Mouse (Mus musculus) spleen, adult 2 months (tissue): ENCODE data around the gene Prss38. TPM values are rescaled to one million over a fixed set of nuclear protein-coding genes. Genes with fewer than 3 reads are reported as not detected.

Source experiments
- DNase-seq, 2 experiments: peaks; one replicate each; pipeline versions ENCODE4 v3.0.0 to v3.0.0-alpha.2; 2012 to 2021; ENCODE audit warnings: low spot score in 2 of 2, low read depth in 1 of 2
- H3K27ac ChIP-seq: fragments of 200-500 bp; 2 replicates; pipeline ENCODE4 v1.5.1; 2012; ENCODE audit warnings: low read length, inconsistent platforms; ENCODE audit not compliant: insufficient read depth
- H3K27me3 ChIP-seq: fragments of 200-500 bp; 2 replicates; pipeline ENCODE4 v1.6.1; 2012; ENCODE audit warnings: mild to moderate bottlenecking, moderate library complexity, low read length, inconsistent platforms; ENCODE audit not compliant: control insufficient read depth, insufficient read depth
- H3K36me3 ChIP-seq: fragments of 200-500 bp; 2 replicates; pipeline ENCODE4 v1.6.1; 2012; ENCODE audit warnings: mild to moderate bottlenecking, low read length, inconsistent platforms; ENCODE audit not compliant: control insufficient read depth, insufficient read depth
- H3K4me1 ChIP-seq: fragments of 200-500 bp; 2 replicates; pipeline ENCODE4 v1.6.1; 2011; ENCODE audit warnings: inconsistent platforms; ENCODE audit not compliant: control insufficient read depth, insufficient read depth, insufficient read length
- H3K4me3 ChIP-seq: fragments of 200-500 bp; 2 replicates; pipeline ENCODE4 v1.5.1; 2011; ENCODE audit warnings: mild to moderate bottlenecking, inconsistent platforms; ENCODE audit not compliant: insufficient read depth, insufficient read length; ENCODE audit errors: extremely low read depth
- CTCF ChIP-seq: fragments of 200-500 bp; IDR thresholded peaks from 2 replicates; pipeline ENCODE4 v1.5.1; 2011; ENCODE audit warnings: mild to moderate bottlenecking, inconsistent platforms; ENCODE audit not compliant: insufficient read depth, insufficient read length, insufficient replicate concordance; ENCODE audit errors: extremely low read depth
- POLR2A ChIP-seq: fragments of 200-500 bp; IDR thresholded peaks from 2 replicates; pipeline ENCODE4 v1.6.1; 2011; ENCODE audit warnings: low read depth, low read length, inconsistent platforms
- WGBS: fragments of 180-500 bp; shearing (Covaris S2); methylation state at CpG from one replicate; pipeline ENCODE4 v1.1.7; 2018; 5-methylcytosine and 5-hydroxymethylcytosine counted together
- polyA plus RNA-seq: library from polyadenylated mRNA; depleted of rRNA; stranded (reverse); fragments of >200 nt; gene quantifications from 2 replicates; pipeline ENCODE4 v1.2.3, GENCODE M21; 2012

Gene Prss38
- polyA plus RNA-seq, 1 experiment = not detected

GRCm38 (mm10) chr11:59412058-59412457 lies 36.6 kb upstream of the Prss38 start:
- no peak overlapping the region for H3K27ac ChIP-seq
- 87% methylated on average over 6 of the region's 6 CpGs for WGBS

GRCm38 (mm10) chr11:59410851-59411250 lies 35.4 kb upstream of the Prss38 start:
- Histone ChIP-seq H3K27me3 (no peaks in the 10 kb centered on the region), H3K36me3 (no peaks in the 10 kb centered on the region)
- TF ChIP-seq CTCF (no peak), POLR2A (no peak)

More at GRCm38 (mm10) chr11:59412058-59412457, 36.6 kb upstream of the Prss38 start:
- Histone ChIP-seq H3K4me1 (no peaks in the 10 kb centered on the region), H3K27me3 (no peaks in the 10 kb centered on the region), H3K36me3 (no peaks in the 10 kb centered on the region), H3K4me3 (no peak overlapping the region)
- DNase-seq = no peak
- TF ChIP-seq POLR2A (no peak), CTCF (no peak)

GRCm38 (mm10) chr11:59405761-59406160 lies 30.3 kb upstream of the Prss38 start:
- no peaks in the 10 kb centered on the region for H3K4me1 ChIP-seq
- TF ChIP-seq POLR2A = no peak
- 79% methylated on average over 1 of the region's 1 CpGs for WGBS
- H3K36me3 ChIP-seq = no peaks in the 10 kb centered on the region
- no peaks in the 10 kb centered on the region for H3K27me3 ChIP-seq
- no peak overlapping the region for H3K27ac ChIP-seq
- no peak overlapping the region for H3K4me3 ChIP-seq
- no peak for DNase-seq

More at GRCm38 (mm10) chr11:59410851-59411250, 35.4 kb upstream of the Prss38 start:
- H3K27ac ChIP-seq = no peak overlapping the region
- no peak overlapping the region for H3K4me3 ChIP-seq
- no peaks in the 10 kb centered on the region for H3K4me1 ChIP-seq
- no peak for DNase-seq
- 85% methylated on average over 2 of the region's 2 CpGs for WGBS

GRCm38 (mm10) chr11:59400876-59401275 lies 25.4 kb upstream of the Prss38 start:
- TF ChIP-seq POLR2A (no peak), CTCF (no peak)
- H3K27ac ChIP-seq = no peak overlapping the region
- no peaks in the 10 kb centered on the region for H3K36me3 ChIP-seq
- no peak overlapping the region for H3K4me3 ChIP-seq
- WGBS = 50% methylated on average over 2 of the region's 2 CpGs
- DNase-seq = no peak
- H3K4me1 ChIP-seq = no peaks in the 10 kb centered on the region; the same call in 1 of the 2 replicates
- H3K27me3 ChIP-seq = no peaks in the 10 kb centered on the region

- Histone ChIP-seq H3K4me3 (no peak overlapping the region), H3K27me3 (no peaks in the 10 kb centered on the region), H3K4me1 (no peaks in the 10 kb centered on the region; the same call in 1 of the 2 replicates), H3K27ac (no peak overlapping the region), H3K36me3 (no peaks in the 10 kb centered on the region)
- TF ChIP-seq CTCF (no peak), POLR2A (no peak)
- 89% methylated on average over 8 of the region's 8 CpGs for WGBS
- DNase-seq = no peak
Observed at GRCm38 (mm10) chr11:59399830-59400229, 24.4 kb upstream of the Prss38 start.

- Histone ChIP-seq H3K4me1 (no peaks in the 10 kb centered on the region; the same call in 1 of the 2 replicates), H3K36me3 (no peaks in the 10 kb centered on the region), H3K27me3 (no peaks in the 10 kb centered on the region), H3K4me3 (no peak overlapping the region), H3K27ac (no peak overlapping the region)
- TF ChIP-seq POLR2A (no peak), CTCF (no peak)
- DNase-seq = no peak
- WGBS = 24% methylated on average over 22 of the region's 22 CpGs
Observed at GRCm38 (mm10) chr11:59397536-59398371, 22.3 kb upstream of the Prss38 start.

GRCm38 (mm10) chr11:59394451-59394850 lies 19.0 kb upstream of the Prss38 start:
- Histone ChIP-seq H3K27ac (no peak overlapping the region), H3K27me3 (no peaks in the 10 kb centered on the region), H3K4me3 (no peak overlapping the region), H3K4me1 (no peaks in the 10 kb centered on the region; the same call in 1 of the 2 replicates), H3K36me3 (no peaks in the 10 kb centered on the region)
- no peak for DNase-seq
- no peak for TF ChIP-seq CTCF
- TF ChIP-seq POLR2A = no peak
- 71% methylated on average over 5 of the region's 5 CpGs for WGBS
